Mouse (Mus musculus): Measurements from ENCODE around the gene Rfpl4b.
"Not testable (repeated sequence)": the region's sequence is repeated elsewhere in the genome, so short reads cannot be mapped to it uniquely, and the experiment has no call there.

Gene Rfpl4b

GRCm38 (mm10) chr10:38821679-38822078, at the start of gene Rfpl4b:
Gene Rfpl4b (minus strand): TSS chr10:38821779.
- no peak for DNase-seq (ENCODE audit: low spot score)

- no peak for DNase-seq (ENCODE audit: low spot score)
These were observed 33.6 kb upstream of the Rfpl4b start for GRCm38 (mm10) chr10:38855186-38855585.

- not testable (repeated sequence) for DNase-seq (ENCODE audit: low spot score)
These were observed 28.4 kb upstream of the Rfpl4b start for GRCm38 (mm10) chr10:38850006-38850405.

- DNase-seq (ENCODE audit: low spot score), result peak; percentile 62
These were observed 27.4 kb upstream of the Rfpl4b start for GRCm38 (mm10) chr10:38848884-38849499.

GRCm38 (mm10) chr10:38848231-38848630, 26.7 kb upstream of the Rfpl4b start:
- DNase-seq (ENCODE audit: low spot score), result no peak

- DNase-seq (ENCODE audit: low spot score), result no peak
These were observed 2.2 kb upstream of the Rfpl4b start for GRCm38 (mm10) chr10:38823741-38824140.

- DNase-seq (ENCODE audit: low spot score), result no peak
These were observed 15.5 kb downstream of the Rfpl4b start for GRCm38 (mm10) chr10:38806056-38806455.

GRCm38 (mm10) chr10:38804047-38804446, 17.5 kb downstream of the Rfpl4b start:
- DNase-seq (ENCODE audit: low spot score), result no peak

GRCm38 (mm10) chr10:38803304-38803703, 18.3 kb downstream of the Rfpl4b start:
- no peak for DNase-seq (ENCODE audit: low spot score)

GRCm38 (mm10) chr10:38788612-38789011, 33.0 kb downstream of the Rfpl4b start:
- no peak for DNase-seq (ENCODE audit: low spot score)
